Mouse (Mus musculus) intestine, embryonic 14.5 days (tissue): Measurements from ENCODE around the gene Gm525. TPM values are rescaled to one million over a fixed set of nuclear protein-coding genes. Genes with fewer than 3 reads are reported as not detected.

ENCODE experiments used
- ATAC-seq: fragments of 200-750 bp; cut with Nextera tagmentation; replicated peaks from 2 replicates; pipeline ENCODE4 v1.8.0; 2017; ENCODE audit warnings: low read depth, moderate number of reproducible peaks, moderate TSS enrichment, moderate library complexity; ENCODE audit not compliant: low FRiP score, low TSS enrichment
- DNase-seq: peaks from one replicate; pipeline ENCODE4 v3.0.0-alpha.2; 2018; ENCODE audit warnings: low spot score
- H3K27ac ChIP-seq: fragments of 300-500 bp; sonication (generic); 2 replicates; pipeline ENCODE4 v1.5.1; 2014; ENCODE audit warnings: low read depth, mild to moderate bottlenecking, control low read depth
- H3K27me3 ChIP-seq: fragments of 300-500 bp; sonication (generic); replicated peaks from 2 replicates; pipeline ENCODE4 v1.6.1; 2014; ENCODE audit warnings: low read length, control low read depth; ENCODE audit not compliant: control insufficient read depth, insufficient read depth
- H3K36me3 ChIP-seq: fragments of 300-500 bp; sonication (generic); 2 replicates; pipeline ENCODE4 v1.6.1; 2014; ENCODE audit warnings: low read length, control low read depth; ENCODE audit not compliant: control insufficient read depth, insufficient read depth
- H3K4me1 ChIP-seq: fragments of 300-500 bp; sonication (generic); replicated peaks from 2 replicates; pipeline ENCODE4 v1.6.1; 2014; ENCODE audit warnings: low read length, control low read depth, mixed read lengths; ENCODE audit not compliant: control insufficient read depth, insufficient read depth
- H3K4me2 ChIP-seq: fragments of 300-500 bp; sonication (generic); 2 replicates; pipeline ENCODE4 v1.6.1; 2014; ENCODE audit warnings: low read length
- H3K4me3 ChIP-seq: fragments of 300-500 bp; sonication (generic); 2 replicates; pipeline ENCODE4 v1.5.1; 2014; ENCODE audit warnings: low read depth, low read length, control low read depth, mixed read lengths
- H3K9ac ChIP-seq: fragments of 300-500 bp; sonication (generic); 2 replicates; pipeline ENCODE4 v1.6.1; 2014; ENCODE audit warnings: mild to moderate bottlenecking, low read length
- H3K9me3 ChIP-seq: fragments of 300-500 bp; sonication (generic); 2 replicates; pipeline ENCODE4 v1.6.1; 2016; ENCODE audit warnings: low read length, control low read depth; ENCODE audit not compliant: control insufficient read depth
- WGBS: fragments of 180-500 bp; shearing (Covaris S2); extraction: QIAGEN DNeasy Blood & Tissue Kit; methylation state at CpG from one replicate; pipeline ENCODE4 v1.1.7; 2014; 5-methylcytosine and 5-hydroxymethylcytosine counted together
- polyA plus RNA-seq: library from polyadenylated mRNA; unstranded; fragments of >200 nt; fragmentation: Nextera tagmentation; extraction: Ambion mirVana; gene quantifications from 2 replicates; pipeline ENCODE4 v1.2.1, GENCODE M21; 2014

The Gm525 gene
- polyA plus RNA-seq, 1 experiment from 2014 or later, result 1.1 TPM

GRCm38 (mm10) chr11:89058515-89059270 is 14.9 kb upstream of the Gm525 start:
- peak overlapping the region; percentile 64 for H3K4me2 ChIP-seq
- ATAC-seq, result no peak
- 67% methylated on average over 11 of the region's 11 CpGs for WGBS
- H3K36me3 ChIP-seq, result peaks cover 15% of the 10 kb centered on the region; the same call in 1 of the 2 replicates
- no peaks in the 10 kb centered on the region for H3K27me3 ChIP-seq
- no peaks in the 10 kb centered on the region for H3K9me3 ChIP-seq
- H3K4me3 ChIP-seq, result 0 out of 2 replicates have a peak overlapping the region, but pooled peaks have one; percentile 85
- H3K27ac ChIP-seq, result no peak overlapping the region
- DNase-seq, result no peak
- H3K9ac ChIP-seq, result no peak overlapping the region
- peaks cover 19% of the 10 kb centered on the region for H3K4me1 ChIP-seq

GRCm38 (mm10) chr11:89059919-89060422 is 13.7 kb upstream of the Gm525 start:
- under 1% methylated on average over 32 of the region's 33 CpGs for WGBS
- peak; percentile 81 for ATAC-seq
- H3K27ac ChIP-seq, result peak overlapping the region; percentile 54; the same call in 1 of the 2 replicates

GRCm38 (mm10) chr11:89060423-89061089 is 13.1 kb upstream of the Gm525 start:
- under 1% methylated on average over 62 of the region's 63 CpGs for WGBS
- H3K36me3 ChIP-seq, result no peaks in the 10 kb centered on the region
- peak overlapping the region; percentile 85 for H3K4me3 ChIP-seq
- peaks cover 19% of the 10 kb centered on the region for H3K4me1 ChIP-seq
- peak overlapping the region; percentile 64 for H3K4me2 ChIP-seq
- peak; percentile 93 for ATAC-seq
- H3K27ac ChIP-seq, result peak overlapping the region; percentile 54; the same call in 1 of the 2 replicates
- H3K27me3 ChIP-seq, result no peaks in the 10 kb centered on the region
- H3K9ac ChIP-seq, result peak overlapping the region; percentile 71
- H3K9me3 ChIP-seq, result no peaks in the 10 kb centered on the region
- peak; percentile 95 for DNase-seq

More at GRCm38 (mm10) chr11:89059919-89060422, 13.7 kb upstream of the Gm525 start:
- Histone ChIP-seq H3K4me2 (peak overlapping the region; percentile 64), H3K9me3 (no peaks in the 10 kb centered on the region), H3K4me3 (peak overlapping the region; percentile 85), H3K4me1 (peaks cover 19% of the 10 kb centered on the region), H3K36me3 (peaks cover 4% of the 10 kb centered on the region; the same call in 1 of the 2 replicates), H3K27me3 (no peaks in the 10 kb centered on the region), H3K9ac (peak overlapping the region; percentile 71)
- DNase-seq, result no peak

- no peak overlapping the region for H3K4me3 ChIP-seq
- no peak for ATAC-seq
- H3K4me1 ChIP-seq, result peaks cover 17% of the 10 kb centered on the region
- no peaks in the 10 kb centered on the region for H3K9me3 ChIP-seq
- no peak overlapping the region for H3K27ac ChIP-seq
- H3K36me3 ChIP-seq, result no peaks in the 10 kb centered on the region
- H3K9ac ChIP-seq, result no peak overlapping the region
- no peak overlapping the region for H3K4me2 ChIP-seq
- no peaks in the 10 kb centered on the region for H3K27me3 ChIP-seq
- WGBS, result 76% methylated on average over 7 of the region's 7 CpGs
- DNase-seq, result no peak
These were observed 12.3 kb upstream of the Gm525 start for GRCm38 (mm10) chr11:89061362-89061761.

- WGBS, result 77% methylated on average over 6 of the region's 6 CpGs
- DNase-seq (no peak), ATAC-seq (no peak)
- H3K4me2 ChIP-seq, result no peak overlapping the region
- no peaks in the 10 kb centered on the region for H3K36me3 ChIP-seq
- H3K9ac ChIP-seq, result no peak overlapping the region
- H3K9me3 ChIP-seq, result no peaks in the 10 kb centered on the region
- H3K27ac ChIP-seq, result no peak overlapping the region
- peaks cover 6% of the 10 kb centered on the region for H3K4me1 ChIP-seq
- no peak overlapping the region for H3K4me3 ChIP-seq
- H3K27me3 ChIP-seq, result no peaks in the 10 kb centered on the region
These were observed 9.3 kb upstream of the Gm525 start for GRCm38 (mm10) chr11:89064312-89064711.

GRCm38 (mm10) chr11:89065297-89065696 is 8.3 kb upstream of the Gm525 start:
- no peaks in the 10 kb centered on the region for H3K9me3 ChIP-seq
- no peak overlapping the region for H3K27ac ChIP-seq
- no peak overlapping the region for H3K4me2 ChIP-seq
- no peaks in the 10 kb centered on the region for H3K36me3 ChIP-seq
- DNase-seq (no peak), ATAC-seq (no peak)
- no peak overlapping the region for H3K4me3 ChIP-seq
- H3K27me3 ChIP-seq, result no peaks in the 10 kb centered on the region
- H3K4me1 ChIP-seq, result no peaks in the 10 kb centered on the region
- WGBS, result 96% methylated on average over 3 of the region's 3 CpGs
- H3K9ac ChIP-seq, result no peak overlapping the region

GRCm38 (mm10) chr11:89066126-89066525 is 7.5 kb upstream of the Gm525 start:
- H3K36me3 ChIP-seq, result no peaks in the 10 kb centered on the region
- DNase-seq (no peak), ATAC-seq (no peak)
- no peak overlapping the region for H3K27ac ChIP-seq
- H3K4me2 ChIP-seq, result no peak overlapping the region
- no peaks in the 10 kb centered on the region for H3K9me3 ChIP-seq
- H3K27me3 ChIP-seq, result no peaks in the 10 kb centered on the region
- H3K4me1 ChIP-seq, result no peaks in the 10 kb centered on the region
- no peak overlapping the region for H3K9ac ChIP-seq
- no peak overlapping the region for H3K4me3 ChIP-seq
- WGBS, result 86% methylated on average over 6 of the region's 6 CpGs

- 100% methylated on average over 1 of the region's 1 CpGs for WGBS
- H3K4me3 ChIP-seq, result no peak within 1 kb of the TSS
- DNase-seq, result no peak
These were observed 6.9 kb upstream of the Gm525 start, which contains the start of gene Dgke for GRCm38 (mm10) chr11:89066750-89067149. Gene Dgke, minus strand, starts transcription at chr11:89066850.

More at GRCm38 (mm10) chr11:89066750-89067149, 6.9 kb upstream of the Gm525 start, which contains the start of gene Dgke:
- no peaks in the 10 kb centered on the region for H3K36me3 ChIP-seq
- no peaks in the 10 kb centered on the region for H3K27me3 ChIP-seq
- H3K4me2 ChIP-seq, result no peak within 1 kb of the TSS
- no peak within 1 kb of the TSS for H3K27ac ChIP-seq
- H3K9me3 ChIP-seq, result no peaks in the 10 kb centered on the region
- no peaks in the 10 kb centered on the region for H3K4me1 ChIP-seq
- H3K9ac ChIP-seq, result no peak within 1 kb of the TSS
- ATAC-seq, result no peak
